Mouse (Mus musculus): ENCODE measurements around the gene Gm43302.
"Not testable (repeated sequence)": the region's sequence is repeated elsewhere in the genome, so short reads cannot be mapped to it uniquely, and the experiment has no call there.

DNA sequence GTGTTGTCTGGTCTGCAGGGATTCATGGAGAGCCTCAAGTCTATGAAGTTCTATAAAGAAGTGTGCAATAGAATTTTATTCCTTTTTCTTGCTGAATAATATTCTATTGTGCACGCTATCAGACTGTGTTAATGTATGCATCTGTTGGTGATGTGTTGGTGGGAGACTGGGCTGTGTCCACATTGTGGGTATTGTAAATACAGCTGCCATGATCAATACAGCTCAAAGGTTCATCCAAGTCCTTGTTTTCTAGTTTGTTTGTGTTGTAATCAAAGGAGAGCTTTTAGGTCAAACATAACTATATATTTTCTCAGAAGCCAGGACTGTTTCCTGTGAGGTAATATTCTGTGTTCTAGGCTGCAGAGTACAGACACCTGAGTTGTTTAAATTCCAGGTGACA is 94.3 kb downstream of the Gm43302 start:
- not testable (repeated sequence) for TF ChIP-seq CTCF (IDR thresholded peaks at IDR 0.05; ENCODE audit: extremely low read depth, insufficient read length, insufficient replicate concordance, low read depth, low read length); POLR2A (IDR thresholded peaks at IDR 0.05; ENCODE audit: low read depth, low read length)

Measured in small intestine, adult 2 months (tissue).